Mouse (Mus musculus): ENCODE data around the gene Sema3f. TPM values are rescaled to one million over a fixed set of nuclear protein-coding genes. Genes with fewer than 3 reads are reported as not detected.
A peak's percentile ranks its signal among the peaks of the same experiment; 100 is the strongest.

Gene Sema3f
- total and polyA plus RNA-seq, 2 experiments from 2014 or later: 8.7 to 81.3 TPM

GRCm38 (mm10) chr9:107675671-107676301 lies 34.5 kb downstream of the Sema3f start:
- peak; percentile 93 for TF ChIP-seq CTCF (IDR thresholded peaks at IDR 0.05; ENCODE audit: low read depth)
- H3K4me3 ChIP-seq (ENCODE audit: low read length): peak overlapping the region; percentile 33
- no peak overlapping the region for H3K27ac ChIP-seq
- WGBS: 1% methylated on average over 39 of the region's 39 CpGs
- H3K36me3 ChIP-seq (ENCODE audit: insufficient read depth, low read length): no peaks in the 10 kb centered on the region
- DNase-seq (ENCODE audit: low spot score) (peak; percentile 88), ATAC-seq (peak; percentile 69)
- H3K9ac ChIP-seq (replicated peaks; ENCODE audit: low read length): peak overlapping the region; percentile 40
- H3K9me3 ChIP-seq (ENCODE audit: low read length): no peaks in the 10 kb centered on the region
- H3K27me3 ChIP-seq (ENCODE audit: insufficient read depth, low read length): peaks cover 7% of the 10 kb centered on the region
- H3K4me1 ChIP-seq (ENCODE audit: insufficient read depth, low read length): peaks cover 3% of the 10 kb centered on the region; the same call in 1 of the 2 replicates
- peak overlapping the region; percentile 66 for H3K4me2 ChIP-seq (ENCODE audit: low read depth, low read length)

- no peak for TF ChIP-seq CTCF (IDR thresholded peaks at IDR 0.05; ENCODE audit: low read depth)
- ATAC-seq (no peak), DNase-seq (ENCODE audit: low spot score) (no peak)
- Histone ChIP-seq H3K36me3 (ENCODE audit: insufficient read depth, low read length) (no peaks in the 10 kb centered on the region), H3K27ac (no peak overlapping the region), H3K4me1 (ENCODE audit: insufficient read depth, low read length) (peaks cover 3% of the 10 kb centered on the region; the same call in 1 of the 2 replicates), H3K9ac (replicated peaks; ENCODE audit: low read length) (no peak overlapping the region), H3K27me3 (ENCODE audit: insufficient read depth, low read length) (peaks cover 7% of the 10 kb centered on the region), H3K4me2 (ENCODE audit: low read depth, low read length) (no peak overlapping the region), H3K4me3 (ENCODE audit: low read length) (no peak overlapping the region), H3K9me3 (ENCODE audit: low read length) (no peaks in the 10 kb centered on the region)
- 67% methylated on average over 9 of the region's 9 CpGs for WGBS
These were observed 35.5 kb downstream of the Sema3f start for GRCm38 (mm10) chr9:107674609-107675429.

- ATAC-seq (no peak), DNase-seq (ENCODE audit: low spot score) (no peak)
- Histone ChIP-seq H3K4me3 (ENCODE audit: low read length) (no peak overlapping the region), H3K4me1 (ENCODE audit: insufficient read depth, low read length) (peaks cover 7% of the 10 kb centered on the region; the same call in 1 of the 2 replicates), H3K27ac (no peak overlapping the region), H3K9me3 (ENCODE audit: low read length) (no peaks in the 10 kb centered on the region), H3K4me2 (ENCODE audit: low read depth, low read length) (no peak overlapping the region), H3K36me3 (ENCODE audit: insufficient read depth, low read length) (no peaks in the 10 kb centered on the region), H3K9ac (replicated peaks; ENCODE audit: low read length) (no peak overlapping the region), H3K27me3 (ENCODE audit: insufficient read depth, low read length) (peaks cover 14% of the 10 kb centered on the region)
- WGBS: 60% methylated on average over 5 of the region's 5 CpGs
- TF ChIP-seq CTCF (IDR thresholded peaks at IDR 0.05; ENCODE audit: low read depth): no peak
These were observed 40.0 kb downstream of the Sema3f start for GRCm38 (mm10) chr9:107670259-107670658.

GRCm38 (mm10) chr9:107669480-107669945 lies 40.8 kb downstream of the Sema3f start, which contains the start of gene Slc38a3:
Slc38a3 (minus strand) TSS chr9:107669530.
- Histone ChIP-seq H3K27me3 (ENCODE audit: insufficient read depth, low read length) (peaks cover 14% of the 10 kb centered on the region; the same call in 1 of the 2 replicates), H3K4me2 (ENCODE audit: low read depth, low read length) (no peak within 1 kb of the TSS), H3K9me3 (ENCODE audit: low read length) (no peaks in the 10 kb centered on the region), H3K4me3 (ENCODE audit: low read length) (no peak within 1 kb of the TSS), H3K9ac (replicated peaks; ENCODE audit: low read length) (no peak within 1 kb of the TSS), H3K27ac (no peak within 1 kb of the TSS), H3K36me3 (ENCODE audit: insufficient read depth, low read length) (no peaks in the 10 kb centered on the region), H3K4me1 (ENCODE audit: insufficient read depth, low read length) (peaks cover 7% of the 10 kb centered on the region; the same call in 1 of the 2 replicates)
- DNase-seq (ENCODE audit: low spot score): no peak
- 82% methylated on average over 9 of the region's 9 CpGs for WGBS
- TF ChIP-seq CTCF (IDR thresholded peaks at IDR 0.05; ENCODE audit: low read depth): no peak
- no peak for ATAC-seq

- ATAC-seq (no peak), DNase-seq (ENCODE audit: low spot score) (no peak)
- H3K27ac ChIP-seq: no peak overlapping the region
- peaks cover 14% of the 10 kb centered on the region; the same call in 1 of the 2 replicates for H3K27me3 ChIP-seq (ENCODE audit: insufficient read depth, low read length)
- 61% methylated on average over 3 of the region's 3 CpGs for WGBS
- no peak for TF ChIP-seq CTCF (IDR thresholded peaks at IDR 0.05; ENCODE audit: low read depth)
- H3K9me3 ChIP-seq (ENCODE audit: low read length): no peaks in the 10 kb centered on the region
- no peak overlapping the region for H3K4me3 ChIP-seq (ENCODE audit: low read length)
- no peak overlapping the region for H3K4me2 ChIP-seq (ENCODE audit: low read depth, low read length)
- peaks cover 10% of the 10 kb centered on the region; the same call in 1 of the 2 replicates for H3K4me1 ChIP-seq (ENCODE audit: insufficient read depth, low read length)
- H3K9ac ChIP-seq (replicated peaks; ENCODE audit: low read length): no peak overlapping the region
- H3K36me3 ChIP-seq (ENCODE audit: insufficient read depth, low read length): no peaks in the 10 kb centered on the region
These were observed 41.4 kb downstream of the Sema3f start for GRCm38 (mm10) chr9:107668916-107669315.

GRCm38 (mm10) chr9:107668011-107668410 lies 42.3 kb downstream of the Sema3f start:
- H3K9ac ChIP-seq (replicated peaks; ENCODE audit: low read length): no peak overlapping the region
- H3K27ac ChIP-seq: no peak overlapping the region
- ATAC-seq (no peak), DNase-seq (ENCODE audit: low spot score) (no peak)
- H3K9me3 ChIP-seq (ENCODE audit: low read length): no peaks in the 10 kb centered on the region
- peaks cover 14% of the 10 kb centered on the region; the same call in 1 of the 2 replicates for H3K27me3 ChIP-seq (ENCODE audit: insufficient read depth, low read length)
- H3K4me3 ChIP-seq (ENCODE audit: low read length): no peak overlapping the region
- 0 out of 2 replicates have a peak overlapping the region, but pooled peaks have one; percentile 70 for H3K4me2 ChIP-seq (ENCODE audit: low read depth, low read length)
- 45% methylated on average over 8 of the region's 8 CpGs for WGBS
- TF ChIP-seq CTCF (IDR thresholded peaks at IDR 0.05; ENCODE audit: low read depth): no peak
- H3K4me1 ChIP-seq (ENCODE audit: insufficient read depth, low read length): peaks cover 19% of the 10 kb centered on the region
- H3K36me3 ChIP-seq (ENCODE audit: insufficient read depth, low read length): no peaks in the 10 kb centered on the region

All from hindbrain, postnatal 0 days (tissue).